Mouse (Mus musculus): ENCODE results near the gene Lipi. TPM values are rescaled to one million over a fixed set of nuclear protein-coding genes. Genes with fewer than 3 reads are reported as not detected.

Gene Lipi
- polyA plus RNA-seq, 1 experiment from 2014 or later: not detected

DNA sequence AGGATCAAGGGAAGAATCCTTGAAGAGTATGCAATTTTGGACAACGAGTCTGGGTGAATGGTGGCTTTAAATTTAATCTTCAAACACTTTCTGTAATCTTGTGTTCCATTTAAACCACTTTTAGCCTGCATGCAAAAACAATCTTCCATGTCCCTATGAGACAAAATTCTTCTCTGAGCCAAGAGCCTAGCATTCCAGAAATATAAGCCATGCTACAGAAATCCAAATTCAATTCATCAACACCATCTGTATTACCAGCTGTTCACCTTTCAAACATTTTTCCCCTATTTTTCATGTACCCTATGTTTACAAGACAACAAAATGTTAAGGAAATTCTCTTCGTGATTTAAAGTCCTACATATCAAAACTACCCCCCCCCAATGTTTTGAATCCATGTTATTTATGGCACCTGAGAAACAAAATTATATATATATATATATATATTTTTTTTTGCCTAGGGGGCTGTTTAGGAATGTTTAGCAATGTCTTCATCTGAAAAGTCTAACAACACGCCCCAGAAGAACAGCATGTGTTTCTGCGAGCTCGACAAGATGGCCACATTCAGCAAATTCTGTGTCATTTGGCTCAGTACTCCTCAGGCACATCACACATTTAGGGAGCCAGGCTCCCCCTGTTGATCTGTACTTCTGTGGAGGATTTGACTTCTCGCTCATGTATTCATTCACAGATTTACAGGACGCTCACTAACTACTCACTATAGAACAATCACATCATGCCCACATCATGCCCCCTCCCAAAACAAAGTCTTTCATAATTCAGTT lies 47.9 kb downstream of the Lipi start:
- Histone ChIP-seq H3K4me3 (no peak overlapping the region), H3K9ac (no peak overlapping the region), H3K36me3 (no peaks in the 10 kb centered on the region), H3K27me3 (replicated peaks) (no peaks in the 10 kb centered on the region), H3K4me2 (replicated peaks) (no peak overlapping the region), H3K27ac (no peak overlapping the region), H3K9me3 (no peaks in the 10 kb centered on the region), H3K4me1 (no peaks in the 10 kb centered on the region)
- 88% methylated on average over 7 of the region's 7 CpGs for WGBS
- ATAC-seq (ENCODE audit: low FRiP score, low read depth): no peak

GRCm38 (mm10) chr16:75531705-75532104 lies 54.2 kb downstream of the Lipi start:
- ATAC-seq (ENCODE audit: low FRiP score, low read depth): no peak
- H3K4me1 ChIP-seq: no peaks in the 10 kb centered on the region
- no peaks in the 10 kb centered on the region for H3K36me3 ChIP-seq
- H3K27ac ChIP-seq: no peak overlapping the region
- H3K27me3 ChIP-seq (replicated peaks): no peaks in the 10 kb centered on the region
- H3K4me3 ChIP-seq: no peak overlapping the region
- H3K4me2 ChIP-seq (replicated peaks): no peak overlapping the region
- no peaks in the 10 kb centered on the region for H3K9me3 ChIP-seq
- H3K9ac ChIP-seq: no peak overlapping the region
- WGBS: 39% methylated on average over 1 of the region's 1 CpGs

DNA sequence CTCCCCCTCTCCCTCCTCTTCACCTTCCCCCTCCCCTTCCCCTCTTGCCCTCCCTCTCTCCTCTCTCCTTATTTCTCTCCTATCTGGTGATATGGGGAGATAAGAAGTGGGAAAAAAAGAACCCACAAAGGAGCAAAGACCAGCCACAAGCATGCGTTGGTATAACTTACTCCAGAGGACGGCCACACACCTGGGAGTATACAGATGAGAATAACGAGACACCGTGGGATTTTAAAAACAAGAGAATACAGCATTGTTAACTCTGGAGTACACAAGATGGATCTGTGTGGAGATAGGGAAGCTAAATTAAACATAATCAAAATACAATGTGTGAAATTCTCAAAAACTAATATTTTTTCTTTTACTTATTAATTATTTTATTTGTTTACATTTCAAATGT lies 89.3 kb downstream of the Lipi start:
- WGBS: 90% methylated on average over 4 of the region's 4 CpGs

More for the DNA sequence above, 89.3 kb downstream of the Lipi start:
- H3K9ac ChIP-seq: no peak overlapping the region
- H3K4me1 ChIP-seq: no peaks in the 10 kb centered on the region
- H3K27me3 ChIP-seq (replicated peaks): no peaks in the 10 kb centered on the region
- no peak overlapping the region for H3K4me2 ChIP-seq (replicated peaks)
- ATAC-seq (ENCODE audit: low FRiP score, low read depth): no peak
- H3K9me3 ChIP-seq: no peaks in the 10 kb centered on the region
- no peak overlapping the region for H3K27ac ChIP-seq
- no peak overlapping the region for H3K4me3 ChIP-seq
- H3K36me3 ChIP-seq: no peaks in the 10 kb centered on the region

Other genes starting within 250 kb of the Lipi start
- gene Rbm11, start 6.8 kb upstream of the Lipi start, polyA plus RNA-seq (2016; fragmentation: Nextera tagmentation; extraction: Ambion mirVana): 0.97 and 1.3 TPM in 2 replicates
- 34.1 and 34.4 TPM in 2 replicates for gene Hspa13, start 181.0 kb upstream of the Lipi start, polyA plus RNA-seq (2016; fragmentation: Nextera tagmentation; extraction: Ambion mirVana)

All from neural tube, embryonic 12.5 days (tissue).